Mouse (Mus musculus) embryonic fibroblast, embryonic 13.5 days (primary cell): Measurements from ENCODE around the gene Tfb2m. TPM values are rescaled to one million over a fixed set of nuclear protein-coding genes. Genes with fewer than 3 reads are reported as not detected.
A peak's percentile ranks its signal among the peaks of the same experiment; 100 is the strongest.
"Not testable (repeated sequence)": the region's sequence is repeated elsewhere in the genome, so short reads cannot be mapped to it uniquely, and the experiment has no call there.

Experiments
- H3K27ac ChIP-seq: 2 replicates; pipeline ENCODE4 v1.5.1; 2012; ENCODE audit warnings: low read length, control low read depth, inconsistent platforms; ENCODE audit not compliant: insufficient read depth
- H3K4me1 ChIP-seq: 2 replicates; pipeline ENCODE4 v1.6.1; 2011; ENCODE audit warnings: low read length; ENCODE audit not compliant: control insufficient read depth, insufficient read depth
- H3K4me3 ChIP-seq: 2 replicates; pipeline ENCODE4 v1.5.1; 2011; ENCODE audit warnings: mild to moderate bottlenecking, control low read depth, low read length; ENCODE audit not compliant: insufficient read depth
- CTCF ChIP-seq: IDR thresholded peaks from 2 replicates; pipeline ENCODE4 v1.5.1; 2011; ENCODE audit warnings: mild to moderate bottlenecking, control low read depth, low read length, moderate library complexity, borderline replicate concordance; ENCODE audit not compliant: insufficient read depth
- POLR2A ChIP-seq: IDR thresholded peaks from 2 replicates; pipeline ENCODE4 v1.6.1; 2011; ENCODE audit warnings: low read depth, mild to moderate bottlenecking, control low read depth, low read length, moderate library complexity
- polyA plus RNA-seq: library from polyadenylated mRNA; stranded (reverse); fragments of >200 nt; gene quantifications from 2 replicates; pipeline ENCODE4 v1.2.4, GENCODE M21; 2011; ENCODE audit warnings: low read depth; ENCODE audit not compliant: missing spikeins, insufficient read length

The Tfb2m gene
- polyA plus RNA-seq = 30.3 and 35.1 TPM in 2 replicates

GRCm38 (mm10) chr1:179545768-179546550 is at the start of gene Tfb2m, which contains the start of gene Cnst:
Gene Tfb2m (minus strand): TSS chr1:179546267.
Gene Cnst (plus strand): TSS chr1:179546370.
- TF ChIP-seq POLR2A = peak; percentile 22; the same call in 1 of the 2 replicates
- not testable (repeated sequence) for H3K4me1 ChIP-seq
- H3K4me3 ChIP-seq = peak within 1 kb of the TSS; percentile 98
- peak within 1 kb of the TSS; percentile 50 for H3K27ac ChIP-seq

DNA sequence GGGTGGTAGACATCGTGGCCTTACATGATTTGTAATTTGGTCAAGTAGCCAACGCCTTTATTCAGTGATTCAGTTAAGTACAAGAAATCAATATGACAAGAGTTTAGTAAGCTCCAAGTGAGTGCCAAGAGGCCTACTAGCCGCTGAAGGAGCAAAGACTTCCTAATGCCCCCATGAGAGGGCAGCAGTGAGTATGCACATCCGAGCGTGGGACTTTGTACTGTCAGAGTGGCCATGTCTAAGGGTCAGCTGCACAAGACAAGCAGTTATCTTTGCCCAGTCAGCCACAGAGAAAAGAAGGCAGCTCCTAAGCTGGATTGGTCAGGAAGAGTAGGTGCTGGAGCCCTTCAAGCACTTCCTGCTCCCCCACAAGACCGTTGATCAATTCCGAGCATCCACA is 46.9 kb upstream of the Tfb2m start:
- no peaks in the 10 kb centered on the region for H3K4me1 ChIP-seq
- TF ChIP-seq CTCF = peak; percentile 12; the same call in 1 of the 2 replicates
- no peak for TF ChIP-seq POLR2A
- no peak overlapping the region for H3K27ac ChIP-seq
- no peak overlapping the region for H3K4me3 ChIP-seq

DNA sequence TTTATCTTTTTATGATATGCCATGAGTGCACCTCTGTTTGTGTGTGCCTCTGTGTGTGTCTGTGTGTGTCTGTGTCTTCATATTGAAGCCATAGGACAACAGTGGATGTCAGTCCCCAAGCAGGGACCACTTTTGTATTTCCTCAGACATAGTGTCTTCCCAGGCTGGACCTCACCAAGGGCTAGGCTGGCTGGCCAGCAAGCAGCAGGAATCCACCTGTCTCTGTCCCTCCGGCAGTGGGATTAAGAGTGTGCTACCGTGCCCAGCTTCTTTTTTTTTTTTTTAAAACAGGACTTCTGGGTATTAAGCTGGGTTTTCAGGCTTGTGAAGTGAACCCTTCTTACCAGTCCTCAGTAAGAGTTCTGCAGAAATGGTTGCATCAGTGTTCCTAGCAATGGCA is 46.1 kb upstream of the Tfb2m start:
- Histone ChIP-seq H3K4me1 (no peaks in the 10 kb centered on the region), H3K27ac (no peak overlapping the region), H3K4me3 (no peak overlapping the region)
- TF ChIP-seq CTCF (no peak), POLR2A (no peak)

DNA sequence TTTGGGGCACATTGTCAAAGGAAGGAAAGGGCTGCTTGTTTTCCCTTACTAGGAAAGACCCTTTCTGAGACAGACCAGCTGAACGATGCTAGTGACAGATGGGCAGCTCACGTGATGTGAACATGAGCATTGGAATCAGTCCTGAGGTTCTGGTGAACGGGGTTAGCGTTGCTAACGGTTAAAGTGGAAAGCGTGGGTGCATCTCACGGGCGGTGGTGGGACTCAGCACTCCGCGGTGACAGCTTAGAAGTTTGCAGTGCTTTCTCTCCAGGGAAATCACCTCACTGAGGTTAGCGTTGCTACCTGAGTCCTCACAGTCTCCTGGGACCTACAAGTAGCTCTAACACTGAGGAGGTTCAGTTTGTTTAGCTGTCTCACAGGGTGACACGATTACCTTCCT is 45.6 kb upstream of the Tfb2m start:
- TF ChIP-seq CTCF (no peak), POLR2A (no peak)

DNA sequence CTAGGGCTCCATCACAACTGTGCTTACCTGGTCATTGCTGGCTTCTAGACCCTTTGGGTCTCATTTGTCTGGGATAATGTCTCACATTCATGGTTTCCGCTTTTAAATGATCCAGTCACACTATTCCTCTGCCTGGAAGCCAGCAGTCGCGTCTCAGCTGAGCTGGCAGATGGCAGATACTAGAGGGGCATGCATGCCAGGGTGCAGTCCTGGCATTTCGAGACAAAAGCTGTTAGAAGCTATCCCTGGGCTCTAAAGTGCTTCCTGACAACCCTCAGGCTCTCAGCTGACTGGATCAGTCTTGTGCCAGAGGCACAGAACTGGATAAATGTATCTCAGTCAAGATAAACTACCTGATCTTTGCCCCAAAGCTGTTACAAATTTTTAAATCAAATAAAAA is 42.2 kb upstream of the Tfb2m start:
- H3K4me1 ChIP-seq = no peaks in the 10 kb centered on the region
- no peak overlapping the region for H3K4me3 ChIP-seq
- H3K27ac ChIP-seq = no peak overlapping the region
- no peak for TF ChIP-seq CTCF
- TF ChIP-seq POLR2A = no peak

More for the DNA sequence above, 45.6 kb upstream of the Tfb2m start:
- no peak overlapping the region for H3K27ac ChIP-seq
- H3K4me3 ChIP-seq = no peak overlapping the region
- no peaks in the 10 kb centered on the region for H3K4me1 ChIP-seq

- no peak for TF ChIP-seq POLR2A
- TF ChIP-seq CTCF = no peak
- Histone ChIP-seq H3K4me3 (no peak overlapping the region), H3K27ac (no peak overlapping the region), H3K4me1 (no peaks in the 10 kb centered on the region)
These were observed 40.5 kb upstream of the Tfb2m start for GRCm38 (mm10) chr1:179586430-179587095.

DNA sequence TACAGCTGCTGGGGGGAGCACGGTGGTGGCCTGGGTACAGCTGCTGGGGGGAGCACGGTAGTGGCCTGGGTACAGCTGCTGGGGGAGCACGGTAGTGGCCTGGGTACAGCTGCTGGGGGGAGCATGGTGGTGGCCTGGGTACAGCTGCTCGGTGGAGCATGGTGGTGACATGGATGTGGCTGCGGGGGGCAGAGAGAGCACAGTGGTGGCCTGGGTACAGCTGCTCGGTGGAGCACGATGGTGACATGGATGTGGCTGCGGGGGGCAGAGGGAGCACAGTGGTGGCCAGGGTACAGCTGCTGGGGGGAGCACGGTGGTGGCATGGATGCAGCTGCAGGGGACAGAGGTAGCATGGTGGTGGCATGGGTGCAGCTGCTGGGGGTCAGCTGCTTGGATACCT is 39.6 kb upstream of the Tfb2m start:
- TF ChIP-seq CTCF (no peak), POLR2A (no peak)
- H3K4me3 ChIP-seq = no peak overlapping the region
- no peak overlapping the region for H3K27ac ChIP-seq
- no peaks in the 10 kb centered on the region for H3K4me1 ChIP-seq

DNA sequence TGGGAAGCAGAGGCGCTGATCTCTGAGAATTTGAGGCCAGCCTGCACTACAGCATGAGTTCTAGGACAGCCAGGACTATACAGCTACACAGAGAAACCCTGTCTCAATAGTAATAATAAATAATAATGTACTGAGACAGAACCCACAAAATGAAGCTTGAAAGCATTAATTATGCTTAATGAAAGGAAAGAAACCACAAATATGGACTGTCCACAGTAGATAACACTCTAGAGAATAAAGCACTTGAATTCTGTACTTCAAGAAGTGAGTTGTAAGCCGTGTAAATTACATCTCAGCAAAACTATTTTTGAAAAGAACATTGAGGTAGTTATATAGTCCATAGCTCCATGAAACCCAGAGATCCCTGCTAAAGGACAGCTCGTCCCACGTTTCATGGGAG is 38.2 kb upstream of the Tfb2m start:
- H3K4me1 ChIP-seq = no peaks in the 10 kb centered on the region

DNA sequence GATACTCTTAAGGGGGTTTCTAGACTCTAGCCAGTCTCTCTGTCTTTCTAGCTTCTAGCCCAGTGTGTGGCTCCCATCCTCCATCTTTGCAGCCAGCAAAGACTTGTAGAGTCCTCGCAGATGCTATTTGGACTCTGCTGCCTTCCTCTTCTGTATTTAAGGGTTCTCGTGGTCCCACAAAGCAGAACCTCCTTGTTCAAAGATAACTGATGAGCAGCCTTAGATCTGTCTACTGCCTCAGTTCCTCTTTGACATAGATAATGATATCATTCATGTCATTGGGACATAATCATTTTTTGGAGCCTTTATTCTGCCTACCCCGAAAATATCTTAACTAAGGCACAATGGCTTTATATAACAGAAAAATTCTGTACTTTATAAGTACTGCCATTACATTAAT is 37.0 kb upstream of the Tfb2m start:
- Histone ChIP-seq H3K4me1 (no peaks in the 10 kb centered on the region), H3K4me3 (no peak overlapping the region), H3K27ac (no peak overlapping the region)
- TF ChIP-seq POLR2A (no peak), CTCF (no peak)

More for the DNA sequence above, 38.2 kb upstream of the Tfb2m start:
- H3K27ac ChIP-seq = no peak overlapping the region
- H3K4me3 ChIP-seq = no peak overlapping the region
- no peak for TF ChIP-seq CTCF
- TF ChIP-seq POLR2A = no peak

DNA sequence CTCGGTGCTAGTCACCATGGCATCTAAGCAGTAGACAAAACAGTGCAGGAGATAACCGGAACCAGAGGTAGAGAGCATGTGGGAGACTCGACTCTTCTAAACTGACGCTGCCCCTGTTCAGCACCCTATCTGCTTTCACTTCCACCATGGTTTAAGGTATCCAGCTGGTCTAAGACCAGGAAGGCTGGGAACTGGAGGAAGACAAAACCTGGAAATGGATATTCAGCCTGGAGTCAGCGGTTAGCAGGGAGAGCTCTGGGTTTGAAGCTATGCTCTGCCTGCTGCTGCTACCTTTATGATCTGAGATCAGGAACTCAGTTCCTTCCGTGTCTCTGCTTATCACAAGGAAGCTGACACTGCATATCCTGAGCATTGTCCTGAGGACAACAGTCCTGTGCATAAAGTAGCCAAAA is 36.0 kb upstream of the Tfb2m start:
- no peaks in the 10 kb centered on the region for H3K4me1 ChIP-seq
- H3K27ac ChIP-seq = no peak overlapping the region
- H3K4me3 ChIP-seq = no peak overlapping the region
- no peak for TF ChIP-seq POLR2A
- no peak for TF ChIP-seq CTCF
